Mouse (Mus musculus) thymus, postnatal 0 days (tissue): ENCODE data around the gene Uxs1. TPM values are rescaled to one million over a fixed set of nuclear protein-coding genes. Genes with fewer than 3 reads are reported as not detected.

Experiments
- DNase-seq: peaks from one replicate; pipeline ENCODE4 v3.0.0-alpha.2; 2015; ENCODE audit warnings: low spot score
- polyA plus RNA-seq: library from polyadenylated mRNA; unstranded; fragments of >200 nt; fragmentation: Nextera tagmentation; extraction: Ambion mirVana; gene quantifications from 2 replicates; pipeline ENCODE4 v1.2.1, GENCODE M21; 2015

Uxs1 gene
- polyA plus RNA-seq, 1 experiment from 2014 or later, result 25.3 TPM

DNA sequence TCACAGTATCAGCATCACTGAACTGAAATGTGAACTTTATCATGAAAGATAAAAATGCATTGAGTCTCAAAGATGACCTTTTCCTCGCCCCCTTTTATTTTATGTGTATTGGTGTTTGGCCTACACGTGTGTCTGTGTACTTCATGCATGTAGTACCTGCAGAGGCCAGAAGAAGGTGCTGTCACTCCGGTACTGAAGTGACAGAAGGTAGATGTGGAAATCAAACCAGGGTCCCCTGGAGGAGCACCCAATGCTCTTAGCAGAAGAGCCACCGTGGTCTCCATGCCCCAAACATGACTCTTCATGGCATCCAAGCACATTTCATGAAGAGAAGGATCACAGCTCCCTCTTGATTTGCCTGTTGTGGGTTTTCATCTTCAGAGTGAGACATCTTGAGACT is 95.5 kb downstream of the Uxs1 start:
- DNase-seq, result peak; percentile 28

DNA sequence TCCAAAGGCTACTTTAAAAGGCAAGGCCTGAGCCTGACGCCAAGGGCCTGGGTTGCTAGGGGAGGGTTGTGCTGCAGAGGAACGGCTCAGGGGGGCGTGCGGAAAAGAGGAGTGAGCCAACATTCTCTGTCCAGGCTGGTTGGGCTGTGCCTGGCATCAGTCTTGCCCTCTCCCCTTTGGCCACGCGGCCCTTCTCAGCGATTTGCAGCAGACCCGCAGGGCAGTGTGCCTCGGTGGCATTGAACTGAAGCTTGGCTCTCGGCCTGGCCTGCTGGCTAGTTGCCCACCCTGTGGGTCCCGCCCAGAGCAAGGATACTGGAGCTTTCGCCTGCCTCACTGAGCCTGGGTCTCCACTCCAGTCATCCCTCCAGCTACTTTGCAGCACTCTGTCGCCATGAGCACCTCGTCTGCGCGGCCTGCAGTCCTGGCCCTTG is 97.1 kb downstream of the Uxs1 start, which contains the start of gene 1500015O10Rik:
Gene 1500015O10Rik (plus strand): TSS at position 112 of the 434 bp plus-strand sequence.
- DNase-seq, result no peak

DNA sequence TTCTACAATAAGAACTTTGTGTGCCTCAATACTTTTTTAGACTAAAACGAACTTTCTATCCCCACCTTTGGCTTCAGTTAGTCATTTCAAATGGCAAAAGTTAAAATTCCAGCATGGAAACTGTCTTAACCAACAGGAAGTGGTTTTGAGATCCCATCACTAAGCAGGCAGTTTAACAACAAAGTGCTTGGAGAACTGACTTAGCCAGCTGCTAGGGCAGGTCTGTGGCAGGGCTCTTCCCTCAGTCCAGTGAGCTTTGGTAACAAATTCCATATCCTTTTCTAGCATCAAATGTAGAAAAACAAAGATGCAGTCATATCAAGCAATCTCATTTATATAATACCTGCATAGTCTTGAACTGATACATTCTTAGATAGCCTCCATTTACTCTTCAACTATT is 105.1 kb downstream of the Uxs1 start:
- no peak for DNase-seq

- no peak for DNase-seq
These were observed 108.8 kb downstream of the Uxs1 start for GRCm38 (mm10) chr1:43718793-43719192.

DNA sequence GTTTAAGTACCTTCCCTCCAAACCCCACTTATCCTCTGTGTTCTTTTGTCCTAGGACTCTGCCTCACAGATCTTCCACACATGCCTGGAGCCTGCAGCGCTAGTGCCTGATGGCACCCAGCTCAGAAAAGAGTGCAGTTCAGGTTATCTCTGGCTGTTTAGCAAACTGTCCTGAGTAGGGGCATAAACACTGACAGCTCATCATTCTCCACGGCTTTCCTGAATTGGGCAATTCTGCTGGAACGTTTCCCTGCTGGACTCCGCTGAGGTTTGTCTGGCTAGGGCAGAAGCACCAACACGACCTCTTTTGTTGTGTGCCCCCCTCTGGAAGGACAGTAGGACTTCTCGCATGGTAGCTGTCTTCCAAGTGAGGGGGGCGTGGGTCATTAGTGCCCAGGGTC is 109.6 kb downstream of the Uxs1 start:
- DNase-seq, result no peak

GRCm38 (mm10) chr1:43714841-43715240 is 112.8 kb downstream of the Uxs1 start:
- no peak for DNase-seq

GRCm38 (mm10) chr1:43698577-43699000 is 129.0 kb downstream of the Uxs1 start:
- DNase-seq, result no peak

Other genes with a start within 250 kb of the Uxs1 start
- 1.2 and 1.6 TPM in 2 replicates for gene 1500015O10Rik, start 97.2 kb downstream of the Uxs1 start, polyA plus RNA-seq
- 55.2 and 55.3 TPM in 2 replicates for gene Tpp2, start 105.8 kb upstream of the Uxs1 start, polyA plus RNA-seq
- 0.85 and 1.1 TPM in 2 replicates for gene Mettl21c, start 192.2 kb upstream of the Uxs1 start, polyA plus RNA-seq
- 0.17 and 0.20 TPM in 2 replicates for gene Gm8251, start 234.1 kb upstream of the Uxs1 start, polyA plus RNA-seq